Mouse (Mus musculus) olfactory bulb, adult 2 months (tissue): ENCODE results near the gene Ccr9.

Experiments used
- CTCF ChIP-seq: fragments of 200-500 bp; IDR thresholded peaks from 2 replicates; pipeline ENCODE4 v1.5.1; 2012; ENCODE audit warnings: low read depth, mild to moderate bottlenecking, low read length, moderate library complexity; ENCODE audit not compliant: insufficient read depth
- POLR2A ChIP-seq: fragments of 200-500 bp; IDR thresholded peaks from 2 replicates; pipeline ENCODE4 v1.6.1; 2012; ENCODE audit warnings: mild to moderate bottlenecking, low read depth, low read length, moderate library complexity; ENCODE audit not compliant: insufficient read depth

DNA sequence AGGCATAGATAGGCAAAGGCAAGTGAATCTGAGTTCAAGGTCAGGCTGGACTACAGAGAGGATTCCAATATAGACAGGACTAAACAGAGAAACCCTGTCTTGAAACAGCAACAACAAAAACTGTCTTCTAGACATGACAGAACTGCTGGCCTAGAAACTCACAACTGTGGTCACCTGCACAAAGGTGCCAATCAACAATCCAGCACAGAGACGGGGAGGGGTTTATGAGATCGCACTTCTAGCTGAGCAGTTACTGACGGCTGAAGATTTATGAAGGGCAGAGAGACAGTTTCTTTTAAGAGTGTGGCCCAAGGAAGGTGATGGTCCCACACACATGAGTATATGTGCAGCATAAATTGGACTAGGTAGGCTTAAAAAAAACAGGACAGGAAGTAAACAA lies 38.1 kb downstream of the Ccr9 start:
- TF ChIP-seq CTCF (no peak), POLR2A (no peak)
